Mouse (Mus musculus): ENCODE measurements around the gene Nup155.

DNA sequence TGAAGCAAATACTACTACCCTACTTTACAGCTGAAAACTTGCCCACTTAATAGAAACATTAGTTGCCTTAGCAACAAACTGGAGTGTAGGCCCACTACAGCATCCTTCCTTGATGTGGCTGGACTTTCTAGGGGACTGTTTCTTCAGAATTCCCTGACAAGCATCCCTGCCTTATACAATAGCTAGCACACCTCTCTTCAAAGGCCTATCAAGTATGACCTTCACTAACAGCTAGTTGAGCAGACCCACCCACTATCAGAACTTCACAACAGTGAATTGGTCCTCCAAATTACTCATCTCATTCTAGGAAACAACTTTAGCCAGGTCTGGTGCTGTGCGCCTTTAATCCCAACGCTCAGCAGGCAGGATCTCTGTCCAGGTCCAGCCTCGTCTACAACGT is 21.8 kb upstream of the Nup155 start:
- no peak for TF ChIP-seq ZNF384 (IDR thresholded peaks at IDR 0.05; ENCODE audit: low read depth, low read length)
- no peak for TF ChIP-seq ZC3H11A (IDR thresholded peaks at IDR 0.05; ENCODE audit: borderline replicate concordance, low read depth, low read length)
- TF ChIP-seq MAFK (IDR thresholded peaks at IDR 0.05; ENCODE audit: insufficient read depth, low read depth, low read length), result no peak
